Mouse (Mus musculus): Measurements from ENCODE around the gene Zfp790.
"Not testable (repeated sequence)": the region's sequence is repeated elsewhere in the genome, so short reads cannot be mapped to it uniquely, and the experiment has no call there.

Zfp790 gene

DNA sequence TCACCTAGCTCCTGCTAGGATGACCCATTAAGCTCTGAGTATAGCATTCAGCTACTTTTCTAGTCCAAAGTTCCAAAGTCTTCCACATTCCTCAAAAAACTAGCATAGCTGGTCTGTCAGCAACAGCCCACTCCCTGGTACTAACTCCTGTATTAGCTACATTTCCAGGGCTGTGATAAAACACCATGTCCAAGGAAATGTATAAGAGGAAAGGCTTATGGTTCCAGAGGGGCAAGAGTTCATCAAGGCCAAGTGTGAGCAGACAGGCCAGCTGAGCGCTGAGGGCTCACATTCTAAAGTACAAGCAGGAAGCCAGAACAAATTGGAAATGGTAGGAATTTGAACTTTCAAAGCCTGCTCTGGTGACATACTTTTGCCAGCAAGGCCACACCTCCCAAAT, 26.2 kb downstream of the Zfp790 start:
- DNase-seq (ENCODE audit: low spot score in 2 of 2) = no peak

DNA sequence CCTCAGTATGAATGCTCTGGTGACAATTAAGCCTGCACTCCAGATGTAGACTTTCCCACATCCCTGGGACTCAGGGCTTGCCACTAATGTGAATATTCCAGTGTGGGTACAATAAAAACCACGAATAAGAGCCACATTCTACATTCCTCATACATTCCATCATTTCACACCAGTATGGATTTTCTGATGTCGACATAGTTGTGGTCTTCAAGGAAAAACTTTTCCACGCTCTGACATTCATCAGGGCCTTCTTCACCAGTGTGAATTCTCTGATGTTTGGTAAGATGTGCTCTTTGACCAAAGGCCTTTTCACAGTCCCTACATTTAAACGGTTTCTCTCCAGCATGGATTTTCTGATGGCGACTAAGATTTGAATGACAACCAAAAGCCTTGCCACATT, 28.7 kb downstream of the Zfp790 start:
- DNase-seq (ENCODE audit: low spot score in 2 of 2) = no peak

DNA sequence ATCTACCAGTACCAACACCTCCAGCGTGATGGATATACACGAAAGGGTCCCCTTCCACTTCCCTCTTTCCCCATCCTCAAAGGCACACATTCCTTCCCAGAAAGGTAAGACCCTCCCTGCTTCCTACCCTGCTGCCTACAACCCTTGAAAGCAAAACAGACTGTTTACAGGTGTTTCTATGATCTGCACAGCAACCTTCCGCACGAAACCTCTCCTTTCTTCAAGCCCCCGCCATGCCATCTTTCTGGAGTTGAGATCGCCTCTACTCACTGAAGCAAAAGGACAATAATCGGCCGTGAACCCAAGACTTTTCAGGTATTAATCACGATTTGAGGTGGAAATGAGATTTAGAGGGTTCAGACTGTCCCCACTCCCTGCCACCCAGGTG, 36.9 kb downstream of the Zfp790 start:
- no peak for DNase-seq (ENCODE audit: low spot score in 2 of 2)

DNA sequence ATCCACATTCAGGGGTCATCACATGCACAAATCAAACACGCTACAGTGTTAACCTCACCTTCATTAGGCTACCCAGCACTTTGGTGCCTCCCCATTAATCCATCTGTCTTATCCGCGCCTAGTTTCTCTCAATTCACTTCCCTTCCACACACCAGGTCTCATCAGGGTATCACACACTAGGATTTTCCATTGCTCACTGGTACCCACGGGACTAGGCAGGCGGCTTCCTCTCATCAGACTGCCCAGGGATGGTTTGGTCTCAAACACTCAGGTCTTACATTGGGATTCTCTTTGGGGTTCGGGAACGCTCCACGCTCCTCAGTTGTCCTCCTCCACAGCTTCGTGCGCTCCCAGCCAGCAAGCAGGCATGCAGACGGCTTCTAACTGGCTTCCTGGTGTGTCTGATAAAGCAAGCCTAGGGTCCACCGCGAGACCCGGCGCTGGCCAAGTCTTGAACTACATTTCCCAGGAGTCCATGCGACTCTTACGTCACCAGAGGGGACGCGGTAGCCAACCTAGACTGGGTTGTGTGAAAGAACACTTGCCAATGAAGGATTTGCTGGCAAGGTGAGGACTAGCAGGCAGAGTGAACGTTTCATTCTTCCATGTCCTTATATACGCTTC, 37.4 kb downstream of the Zfp790 start, which contains the start of gene Zfp940:
Zfp940 (minus strand) TSS at position 451 of the 624 bp plus-strand sequence.
- peak; percentile 77 to 80 for DNase-seq (ENCODE audit: low spot score in 2 of 2)

DNA sequence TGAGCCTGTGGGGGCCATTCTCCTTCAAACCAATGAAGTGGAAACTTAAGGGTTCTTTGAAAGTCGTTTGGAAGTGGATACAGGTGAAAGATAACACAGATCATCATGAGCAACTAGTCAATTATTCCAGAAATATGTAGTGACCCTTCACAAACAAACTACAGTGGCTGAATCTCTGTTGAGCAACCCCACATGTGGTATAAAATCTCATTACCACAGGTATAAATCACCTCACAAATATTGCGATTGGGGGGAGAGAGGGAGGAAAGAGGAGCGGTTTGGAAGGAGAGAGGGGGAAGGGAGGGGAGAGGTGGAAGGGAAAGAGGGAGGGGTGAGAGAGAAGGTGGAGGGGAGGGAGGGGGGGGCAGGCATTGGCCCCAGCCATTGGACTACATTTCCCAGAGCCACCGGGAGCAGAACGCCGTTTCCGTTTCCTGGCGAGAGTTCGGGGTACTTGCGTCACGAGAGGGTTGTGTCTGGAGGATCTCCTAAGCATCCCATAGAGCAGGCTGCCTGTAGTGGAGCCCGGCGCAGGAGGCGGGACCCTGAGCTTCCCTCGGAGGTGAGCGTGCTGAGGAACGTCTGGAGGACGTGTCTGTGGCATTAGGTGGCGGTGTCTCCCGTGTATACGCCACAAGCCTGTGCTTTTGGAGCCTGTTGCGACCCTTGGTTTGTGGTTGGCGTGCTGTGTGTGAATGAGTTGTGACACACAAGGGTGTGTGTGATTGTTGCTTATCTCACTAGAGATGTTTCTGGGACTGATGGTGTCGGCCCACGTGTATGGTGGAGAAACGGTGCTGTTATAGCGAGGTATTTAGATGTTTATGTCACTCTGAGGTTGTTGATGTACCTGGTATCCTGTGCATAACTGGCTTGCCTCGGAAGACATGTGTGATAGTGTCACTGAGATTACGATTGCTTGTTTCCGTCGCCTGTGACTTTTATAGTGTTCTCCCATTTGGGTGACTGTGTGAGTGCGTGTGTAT, 43.9 kb downstream of the Zfp790 start, which contains the start of gene Zfp420:
Zfp420 (plus strand) TSS at position 448 of the 986 bp plus-strand sequence.
- peak; percentile 70 to 90 for DNase-seq (ENCODE audit: low spot score in 2 of 2)

DNA sequence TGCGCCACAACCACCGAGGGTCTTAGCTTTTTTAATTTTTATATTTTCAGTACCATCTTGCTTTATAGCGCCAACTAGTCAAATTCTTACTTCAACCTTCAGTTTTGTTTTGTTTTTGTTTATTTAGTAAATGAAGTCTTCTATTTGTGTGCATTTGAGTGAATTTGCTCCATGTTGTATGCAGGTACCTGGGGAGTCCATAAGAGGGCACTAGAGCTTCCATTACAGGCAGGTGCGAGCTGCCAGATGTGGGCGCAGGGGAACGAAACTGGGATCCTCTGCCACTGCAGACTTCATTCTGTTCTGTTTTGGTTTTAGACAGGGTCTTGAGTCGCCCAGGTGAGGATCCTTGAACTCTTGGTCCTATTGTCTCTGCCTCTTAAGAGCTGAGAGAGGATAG, 45.7 kb downstream of the Zfp790 start:
- no peak for DNase-seq (ENCODE audit: low spot score in 2 of 2)

DNA sequence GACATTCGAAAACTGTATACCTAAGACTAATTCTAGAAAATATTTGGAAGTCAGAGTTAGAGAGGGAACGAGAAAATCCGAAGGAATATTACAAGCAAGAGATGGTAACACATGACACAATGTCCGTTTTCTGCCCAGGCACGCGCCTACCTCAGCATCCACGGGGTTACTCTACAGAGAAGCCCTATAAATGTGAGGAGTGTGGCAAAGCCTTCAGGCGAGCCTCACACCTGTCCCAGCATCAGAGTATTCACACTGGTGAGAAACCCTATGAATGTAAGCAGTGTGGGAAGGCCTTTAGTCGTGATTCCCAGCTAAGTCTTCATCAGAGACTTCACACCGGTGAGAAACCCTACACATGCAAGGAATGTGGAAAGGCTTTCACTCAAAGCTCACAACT, 58.3 kb downstream of the Zfp790 start:
- no peak for DNase-seq (ENCODE audit: low spot score in 2 of 2)

DNA sequence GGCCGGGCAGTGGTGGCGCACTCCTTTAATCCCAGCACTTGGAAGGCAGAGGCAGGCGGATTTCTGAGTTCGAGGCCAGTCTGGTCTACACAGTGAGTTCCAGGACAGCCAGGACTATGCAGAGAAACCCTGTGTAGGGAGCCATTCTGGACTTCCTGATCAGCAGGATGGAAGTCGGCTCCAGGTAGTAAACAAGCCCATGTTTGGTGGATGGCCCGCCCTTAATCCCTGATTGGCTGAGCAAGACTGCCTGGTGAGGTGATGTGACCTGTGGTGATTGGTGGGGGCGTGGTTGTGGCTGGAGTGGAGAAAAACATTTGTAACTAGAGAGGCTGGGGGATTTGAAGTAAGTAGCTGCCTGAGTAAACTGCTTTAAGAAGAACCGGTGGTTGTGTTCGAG, 61.6 kb downstream of the Zfp790 start:
- DNase-seq (ENCODE audit: low spot score in 2 of 2) = not testable (repeated sequence)

DNA sequence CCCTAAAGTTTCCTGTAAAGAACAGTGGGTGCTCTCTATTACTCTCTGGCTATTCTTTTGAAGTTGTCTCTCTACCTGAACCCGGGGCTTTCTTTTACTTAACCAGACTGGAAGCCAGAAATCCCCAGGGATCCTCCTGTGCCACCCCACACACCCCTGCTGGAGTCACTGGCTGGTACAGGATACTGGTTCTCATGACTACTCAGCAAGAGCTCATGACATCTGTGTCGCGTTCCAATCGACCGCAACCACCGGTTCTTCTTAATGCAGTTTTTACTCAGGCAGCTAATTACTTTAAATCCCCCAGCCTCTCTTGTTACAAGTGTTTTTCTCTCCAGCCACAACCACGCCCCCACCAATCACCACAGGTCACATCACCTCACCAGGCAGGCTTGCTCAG, 64.1 kb downstream of the Zfp790 start:
- no peak for DNase-seq (ENCODE audit: low spot score in 2 of 2)

All from urinary bladder, postnatal 36 days (tissue).